Mouse (Mus musculus): ENCODE results near the gene 2310034G01Rik. TPM values are rescaled to one million over a fixed set of nuclear protein-coding genes. Genes with fewer than 3 reads are reported as not detected.

Gene 2310034G01Rik
- polyA plus RNA-seq, 1 experiment from 2014 or later = 1.5 TPM

GRCm38 (mm10) chr19:46315752-46316610, 34.1 kb downstream of the 2310034G01Rik start:
- Histone ChIP-seq H3K9me3 (replicated peaks) (no peaks in the 10 kb centered on the region), H3K4me1 (peaks cover 38% of the 10 kb centered on the region), H3K4me2 (replicated peaks) (peak overlapping the region; percentile 73), H3K4me3 (no peak overlapping the region; the same call in 1 of the 2 replicates), H3K27ac (no peak overlapping the region), H3K27me3 (peaks cover 92% of the 10 kb centered on the region), H3K9ac (no peak overlapping the region; the same call in 1 of the 2 replicates), H3K36me3 (peaks cover 16% of the 10 kb centered on the region)
- 53% methylated on average over 12 of the region's 12 CpGs for WGBS
- ATAC-seq (ENCODE audit: low FRiP score) = no peak

DNA sequence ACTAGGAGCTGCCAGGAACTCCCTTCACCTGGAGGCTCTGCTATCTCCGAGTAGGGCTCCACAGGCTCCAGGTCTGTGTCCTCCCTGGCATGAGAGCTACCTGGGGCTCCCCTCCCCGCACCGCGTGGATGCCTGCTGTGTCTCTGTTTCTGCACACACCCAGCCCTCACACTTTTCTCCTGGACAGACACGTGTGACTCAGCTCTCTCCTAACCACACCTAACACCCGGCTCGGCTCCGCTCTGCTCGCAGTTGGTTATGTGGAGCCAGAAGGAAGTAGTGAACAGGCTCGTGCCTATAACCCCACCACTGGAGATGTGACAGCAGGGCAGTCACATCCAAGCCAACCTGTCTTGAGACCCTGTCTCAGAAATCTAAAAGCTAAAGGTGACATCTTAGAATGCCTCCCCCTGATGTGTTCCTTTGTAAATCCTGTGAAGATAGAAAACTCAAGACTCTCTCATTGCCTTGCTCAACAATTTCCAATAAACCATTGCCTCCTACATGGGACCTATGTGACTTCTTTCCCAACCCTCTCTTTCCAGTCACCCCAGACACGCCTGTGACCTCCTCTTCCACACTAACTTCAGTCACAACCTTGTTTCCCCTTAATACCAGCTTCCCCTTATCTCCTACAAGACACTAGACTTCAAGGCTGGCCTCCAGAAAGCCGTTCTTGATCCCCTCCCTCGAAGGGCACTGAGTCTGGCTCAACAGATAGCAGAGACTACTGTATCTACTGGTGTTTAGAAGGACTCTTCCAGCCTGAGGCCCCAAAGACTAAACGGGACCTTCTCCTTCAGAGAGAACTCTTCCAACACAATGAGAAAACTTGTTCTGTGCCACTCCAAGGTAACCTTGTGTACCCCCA, 35.0 kb downstream of the 2310034G01Rik start:
- Histone ChIP-seq H3K27ac (no peak overlapping the region), H3K27me3 (peaks cover 87% of the 10 kb centered on the region), H3K9me3 (replicated peaks) (no peaks in the 10 kb centered on the region), H3K36me3 (peaks cover 20% of the 10 kb centered on the region), H3K4me3 (no peak overlapping the region), H3K4me1 (peaks cover 32% of the 10 kb centered on the region), H3K4me2 (replicated peaks) (no peak overlapping the region), H3K9ac (no peak overlapping the region)
- WGBS = 50% methylated on average over 14 of the region's 14 CpGs
- ATAC-seq (ENCODE audit: low FRiP score) = no peak

GRCm38 (mm10) chr19:46314151-46314601, 35.9 kb downstream of the 2310034G01Rik start:
- Histone ChIP-seq H3K9ac (no peak overlapping the region), H3K4me1 (peaks cover 35% of the 10 kb centered on the region), H3K4me2 (replicated peaks) (0 out of 2 replicates have a peak overlapping the region, but pooled peaks have one; percentile 6), H3K9me3 (replicated peaks) (no peaks in the 10 kb centered on the region), H3K27ac (no peak overlapping the region), H3K36me3 (peaks cover 20% of the 10 kb centered on the region), H3K27me3 (peaks cover 82% of the 10 kb centered on the region), H3K4me3 (no peak overlapping the region)
- 15% methylated on average over 18 of the region's 18 CpGs for WGBS
- ATAC-seq (ENCODE audit: low FRiP score) = no peak

DNA sequence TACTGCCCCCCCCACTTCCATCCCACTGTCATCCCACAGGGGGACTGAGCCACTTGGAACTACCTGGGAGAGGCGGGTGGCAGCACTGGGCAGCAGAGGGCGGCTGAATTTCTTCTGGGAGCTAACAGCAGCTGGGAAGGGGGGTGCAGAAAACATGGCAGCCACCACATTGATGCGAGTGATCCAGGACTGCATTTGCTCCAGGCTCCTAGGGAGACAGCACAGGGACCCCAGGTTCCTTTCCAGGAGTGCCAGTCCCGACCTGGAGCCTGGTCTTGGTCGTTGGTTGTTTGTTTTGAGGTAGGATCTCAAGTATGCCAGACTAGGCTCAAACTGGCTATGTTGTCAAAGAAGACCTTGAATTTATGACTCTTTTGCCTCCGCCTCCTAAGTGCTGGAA, 36.5 kb downstream of the 2310034G01Rik start:
- Histone ChIP-seq H3K9me3 (replicated peaks) (no peaks in the 10 kb centered on the region), H3K27me3 (peaks cover 79% of the 10 kb centered on the region), H3K4me3 (no peak overlapping the region), H3K27ac (no peak overlapping the region), H3K4me2 (replicated peaks) (no peak overlapping the region), H3K36me3 (peaks cover 20% of the 10 kb centered on the region), H3K9ac (no peak overlapping the region), H3K4me1 (peaks cover 33% of the 10 kb centered on the region)
- 63% methylated on average over 6 of the region's 6 CpGs for WGBS
- no peak for ATAC-seq (ENCODE audit: low FRiP score)

- Histone ChIP-seq H3K4me1 (peaks cover 32% of the 10 kb centered on the region), H3K36me3 (peaks cover 20% of the 10 kb centered on the region), H3K4me2 (replicated peaks) (no peak overlapping the region), H3K9me3 (replicated peaks) (no peaks in the 10 kb centered on the region), H3K9ac (no peak overlapping the region), H3K27ac (no peak overlapping the region), H3K27me3 (peaks cover 79% of the 10 kb centered on the region), H3K4me3 (no peak overlapping the region)
- no peak for ATAC-seq (ENCODE audit: low FRiP score)
- WGBS = 83% methylated on average over 9 of the region's 9 CpGs
Observed at GRCm38 (mm10) chr19:46313116-46313515, 37.0 kb downstream of the 2310034G01Rik start.

DNA sequence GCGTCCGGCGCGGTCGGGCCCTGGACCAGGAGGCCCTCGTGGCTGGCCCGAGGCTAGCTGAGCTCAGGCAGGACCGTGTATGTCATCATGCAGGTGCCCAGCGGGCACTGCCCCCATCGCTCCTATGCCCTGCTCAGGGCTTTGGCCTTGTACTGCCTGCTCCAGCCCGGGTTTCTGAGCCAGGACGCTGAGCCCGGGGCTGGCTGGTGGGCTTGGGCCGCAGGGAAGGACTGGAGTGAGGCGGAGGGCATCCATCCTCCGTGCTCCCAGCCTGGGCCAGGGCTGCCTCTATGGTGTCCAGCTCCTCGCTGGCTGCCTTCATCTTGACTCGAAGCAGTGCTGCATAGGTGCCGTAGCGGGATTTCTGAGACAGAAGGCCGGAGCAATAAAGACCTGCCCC, 37.5 kb downstream of the 2310034G01Rik start:
- H3K36me3 ChIP-seq = peaks cover 20% of the 10 kb centered on the region
- peaks cover 80% of the 10 kb centered on the region for H3K27me3 ChIP-seq
- no peak for ATAC-seq (ENCODE audit: low FRiP score)
- no peak overlapping the region for H3K4me2 ChIP-seq (replicated peaks)
- no peak overlapping the region for H3K27ac ChIP-seq
- no peaks in the 10 kb centered on the region for H3K9me3 ChIP-seq (replicated peaks)
- peaks cover 26% of the 10 kb centered on the region for H3K4me1 ChIP-seq
- WGBS = 88% methylated on average over 21 of the region's 21 CpGs
- no peak overlapping the region for H3K9ac ChIP-seq
- no peak overlapping the region for H3K4me3 ChIP-seq

- Histone ChIP-seq H3K27me3 (peaks cover 80% of the 10 kb centered on the region), H3K27ac (no peak overlapping the region), H3K4me3 (no peak overlapping the region), H3K4me1 (peaks cover 18% of the 10 kb centered on the region), H3K36me3 (peaks cover 20% of the 10 kb centered on the region), H3K9me3 (replicated peaks) (no peaks in the 10 kb centered on the region), H3K4me2 (replicated peaks) (no peak overlapping the region), H3K9ac (no peak overlapping the region)
- no peak for ATAC-seq (ENCODE audit: low FRiP score)
- WGBS = 86% methylated on average over 9 of the region's 9 CpGs
Observed at GRCm38 (mm10) chr19:46311341-46311740, 38.8 kb downstream of the 2310034G01Rik start.

DNA sequence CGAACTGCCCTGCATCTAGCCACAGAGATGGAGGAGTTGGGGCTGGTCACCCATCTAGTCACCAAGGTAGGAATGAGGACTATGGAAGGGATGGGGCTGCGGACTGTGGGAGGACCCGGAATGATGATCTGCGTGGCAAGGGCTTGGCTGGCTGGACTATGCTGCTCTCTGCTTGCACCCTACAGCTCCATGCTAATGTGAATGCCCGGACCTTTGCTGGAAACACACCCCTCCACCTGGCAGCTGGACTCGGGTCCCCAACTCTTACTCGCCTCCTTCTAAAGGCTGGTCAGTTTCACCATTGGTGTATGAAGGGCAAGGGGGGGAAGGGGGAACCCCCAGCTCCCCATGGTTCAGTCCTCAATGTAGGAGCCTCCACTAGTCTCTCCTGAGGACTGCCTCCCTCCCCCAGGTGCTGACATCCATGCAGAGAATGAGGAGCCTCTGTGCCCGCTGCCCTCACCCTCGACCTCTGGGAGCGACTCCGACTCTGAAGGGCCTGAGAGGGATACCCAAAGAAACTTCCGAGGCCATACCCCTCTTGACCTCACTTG, 39.7 kb downstream of the 2310034G01Rik start:
- H3K4me2 ChIP-seq (replicated peaks) = no peak overlapping the region
- peaks cover 20% of the 10 kb centered on the region for H3K36me3 ChIP-seq
- WGBS = 89% methylated on average over 12 of the region's 12 CpGs
- ATAC-seq (ENCODE audit: low FRiP score) = no peak
- no peaks in the 10 kb centered on the region for H3K9me3 ChIP-seq (replicated peaks)
- H3K27me3 ChIP-seq = peaks cover 75% of the 10 kb centered on the region
- no peak overlapping the region for H3K27ac ChIP-seq
- H3K4me3 ChIP-seq = no peak overlapping the region
- peaks cover 19% of the 10 kb centered on the region for H3K4me1 ChIP-seq
- H3K9ac ChIP-seq = no peak overlapping the region

GRCm38 (mm10) chr19:46309651-46310305, 40.3 kb downstream of the 2310034G01Rik start:
- Histone ChIP-seq H3K9ac (no peak overlapping the region), H3K9me3 (replicated peaks) (no peaks in the 10 kb centered on the region), H3K4me2 (replicated peaks) (no peak overlapping the region), H3K27me3 (peaks cover 71% of the 10 kb centered on the region), H3K36me3 (peaks cover 20% of the 10 kb centered on the region), H3K27ac (no peak overlapping the region), H3K4me1 (peaks cover 24% of the 10 kb centered on the region), H3K4me3 (no peak overlapping the region)
- WGBS = 81% methylated on average over 21 of the region's 21 CpGs
- no peak for ATAC-seq (ENCODE audit: low FRiP score)

GRCm38 (mm10) chr19:46308706-46309435, 41.2 kb downstream of the 2310034G01Rik start:
- no peak overlapping the region for H3K27ac ChIP-seq
- H3K36me3 ChIP-seq = peaks cover 20% of the 10 kb centered on the region
- peak overlapping the region; percentile 75 for H3K4me2 ChIP-seq (replicated peaks)
- H3K27me3 ChIP-seq = peaks cover 64% of the 10 kb centered on the region
- H3K9ac ChIP-seq = peak overlapping the region; percentile 65
- 1% methylated on average over 46 of the region's 47 CpGs for WGBS
- H3K4me1 ChIP-seq = peaks cover 26% of the 10 kb centered on the region
- H3K9me3 ChIP-seq (replicated peaks) = no peaks in the 10 kb centered on the region
- peak overlapping the region; percentile 37 for H3K4me3 ChIP-seq
- ATAC-seq (ENCODE audit: low FRiP score) = peak; percentile 21

DNA sequence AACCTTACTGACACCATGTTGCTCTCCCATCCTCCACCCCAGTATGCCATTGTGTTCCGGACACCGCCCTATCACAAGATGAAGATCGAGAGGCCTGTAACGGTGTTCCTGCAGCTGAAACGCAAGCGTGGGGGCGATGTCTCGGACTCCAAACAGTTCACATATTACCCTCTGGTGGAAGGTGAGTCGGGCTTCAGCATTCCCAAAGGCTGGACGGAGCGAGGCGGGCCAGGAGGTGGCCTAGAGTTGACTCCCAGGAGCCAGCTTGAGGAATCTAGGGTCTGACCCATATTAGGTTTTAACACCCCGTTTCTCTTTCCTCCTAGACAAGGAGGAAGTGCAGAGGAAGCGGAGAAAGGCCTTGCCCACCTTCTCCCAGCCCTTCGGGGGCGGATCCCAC, 41.8 kb downstream of the 2310034G01Rik start:
- Histone ChIP-seq H3K4me1 (peaks cover 26% of the 10 kb centered on the region), H3K4me3 (no peak overlapping the region), H3K4me2 (replicated peaks) (peak overlapping the region; percentile 75), H3K9me3 (replicated peaks) (no peaks in the 10 kb centered on the region), H3K9ac (peak overlapping the region; percentile 65), H3K36me3 (peaks cover 16% of the 10 kb centered on the region), H3K27ac (no peak overlapping the region), H3K27me3 (peaks cover 59% of the 10 kb centered on the region)
- WGBS = 54% methylated on average over 16 of the region's 16 CpGs
- ATAC-seq (ENCODE audit: low FRiP score) = no peak
